Mouse (Mus musculus) limb, embryonic 13.5 days (tissue): ENCODE measurements around the gene Pbld2. TPM values are rescaled to one million over a fixed set of nuclear protein-coding genes. Genes with fewer than 3 reads are reported as not detected.

Experiments used
- ATAC-seq: fragments of 200-750 bp; cut with Nextera tagmentation; 2 replicates; pipeline ENCODE4 v1.8.0; 2017; ENCODE audit warnings: low read depth, moderate number of reproducible peaks, moderate TSS enrichment; ENCODE audit not compliant: low FRiP score
- H3K27ac ChIP-seq: fragments of 300-500 bp; sonication (generic); 2 replicates; pipeline ENCODE4 v1.5.1; 2015; ENCODE audit warnings: inconsistent platforms, mild to moderate bottlenecking, moderate library complexity
- H3K27me3 ChIP-seq: fragments of 300-500 bp; sonication (generic); 2 replicates; pipeline ENCODE4 v1.6.1; 2015; ENCODE audit warnings: mild to moderate bottlenecking, inconsistent platforms
- H3K36me3 ChIP-seq: fragments of 300-500 bp; sonication (generic); 2 replicates; pipeline ENCODE4 v1.6.1; 2015; ENCODE audit warnings: inconsistent platforms, mild to moderate bottlenecking, moderate library complexity
- H3K4me1 ChIP-seq: fragments of 300-500 bp; sonication (generic); 2 replicates; pipeline ENCODE4 v1.6.1; 2015; ENCODE audit warnings: inconsistent platforms
- H3K4me2 ChIP-seq: fragments of 300-500 bp; sonication (generic); replicated peaks from 2 replicates; pipeline ENCODE4 v1.6.1; 2015; ENCODE audit warnings: inconsistent platforms, mild to moderate bottlenecking, moderate library complexity
- H3K4me3 ChIP-seq: fragments of 300-500 bp; sonication (generic); 2 replicates; pipeline ENCODE4 v1.5.1; 2015; ENCODE audit warnings: moderate library complexity, mild to moderate bottlenecking, inconsistent platforms
- H3K9ac ChIP-seq: fragments of 300-500 bp; sonication (generic); 2 replicates; pipeline ENCODE4 v1.6.1; 2015; ENCODE audit warnings: mild to moderate bottlenecking, inconsistent platforms
- H3K9me3 ChIP-seq: fragments of 300-500 bp; sonication (generic); 2 replicates; pipeline ENCODE4 v1.6.1; 2016; ENCODE audit warnings: inconsistent platforms
- WGBS: fragments of 180-500 bp; shearing (Covaris S2); methylation state at CpG from one replicate; pipeline ENCODE4 v1.1.7; 2015; 5-methylcytosine and 5-hydroxymethylcytosine counted together
- polyA plus RNA-seq: library from polyadenylated mRNA; unstranded; fragments of >200 nt; fragmentation: Nextera tagmentation; extraction: Ambion mirVana; gene quantifications from 2 replicates; pipeline ENCODE4 v1.2.1, GENCODE M21; 2015

Gene Pbld2
- polyA plus RNA-seq = 0.56 and 0.98 TPM in 2 replicates

GRCm38 (mm10) chr10:63023749-63024579 lies at the start of gene Pbld2, which contains the start of gene Hnrnph3:
Gene Pbld2 (plus strand): TSS chr10:63024315.
Gene Hnrnph3 (minus strand): TSS chr10:63024217.
- Histone ChIP-seq H3K9me3 (no peaks in the 10 kb centered on the region), H3K27me3 (no peaks in the 10 kb centered on the region), H3K36me3 (no peaks in the 10 kb centered on the region), H3K27ac (peak within 1 kb of the TSS; percentile 100), H3K4me3 (peak within 1 kb of the TSS; percentile 91), H3K9ac (peak within 1 kb of the TSS; percentile 100), H3K4me2 (peak within 1 kb of the TSS; percentile 66), H3K4me1 (peaks cover 43% of the 10 kb centered on the region)
- peak; percentile 95 for ATAC-seq
- under 1% methylated on average over 58 of the region's 69 CpGs for WGBS

GRCm38 (mm10) chr10:62979667-62980038 lies 44.5 kb upstream of the Pbld2 start:
- peak overlapping the region; percentile 93 for H3K9ac ChIP-seq
- H3K4me1 ChIP-seq = peaks cover 11% of the 10 kb centered on the region
- H3K9me3 ChIP-seq = no peaks in the 10 kb centered on the region
- no peak overlapping the region for H3K27ac ChIP-seq
- peak overlapping the region; percentile 69 for H3K4me2 ChIP-seq
- peak overlapping the region; percentile 96 for H3K4me3 ChIP-seq
- H3K27me3 ChIP-seq = no peaks in the 10 kb centered on the region
- 11% methylated on average over 10 of the region's 10 CpGs for WGBS
- peak; percentile 6; the same call in 1 of the 2 replicates for ATAC-seq
- peaks cover 30% of the 10 kb centered on the region for H3K36me3 ChIP-seq

- Histone ChIP-seq H3K4me3 (peak within 1 kb of the TSS; percentile 96), H3K4me2 (peak within 1 kb of the TSS; percentile 69), H3K27ac (peak within 1 kb of the TSS; percentile 69; the same call in 1 of the 2 replicates), H3K4me1 (peaks cover 11% of the 10 kb centered on the region), H3K27me3 (no peaks in the 10 kb centered on the region), H3K9ac (peak within 1 kb of the TSS; percentile 93), H3K9me3 (no peaks in the 10 kb centered on the region), H3K36me3 (peaks cover 34% of the 10 kb centered on the region)
- under 1% methylated on average over 70 of the region's 77 CpGs for WGBS
- peak; percentile 91 for ATAC-seq
These were observed 43.8 kb upstream of the Pbld2 start, which contains the start of gene Rufy2 for GRCm38 (mm10) chr10:62980039-62980954. Gene Rufy2 (plus strand): TSS chr10:62980223.

- 93% methylated on average over 11 of the region's 11 CpGs for WGBS
- H3K9ac ChIP-seq = no peak overlapping the region
- H3K27ac ChIP-seq = no peak overlapping the region
- ATAC-seq = no peak
- peaks cover 11% of the 10 kb centered on the region for H3K4me1 ChIP-seq
- no peaks in the 10 kb centered on the region for H3K9me3 ChIP-seq
- H3K36me3 ChIP-seq = peaks cover 61% of the 10 kb centered on the region
- H3K4me2 ChIP-seq = no peak overlapping the region
- no peaks in the 10 kb centered on the region for H3K27me3 ChIP-seq
- no peak overlapping the region for H3K4me3 ChIP-seq
These were observed 40.0 kb upstream of the Pbld2 start for GRCm38 (mm10) chr10:62984072-62984471.

- Histone ChIP-seq H3K4me1 (peaks cover 10% of the 10 kb centered on the region), H3K27ac (no peak overlapping the region), H3K9me3 (no peaks in the 10 kb centered on the region), H3K9ac (no peak overlapping the region), H3K27me3 (no peaks in the 10 kb centered on the region), H3K4me3 (no peak overlapping the region), H3K36me3 (peaks cover 65% of the 10 kb centered on the region), H3K4me2 (no peak overlapping the region)
- WGBS = 95% methylated on average over 6 of the region's 6 CpGs
- no peak for ATAC-seq
These were observed 39.6 kb upstream of the Pbld2 start for GRCm38 (mm10) chr10:62984495-62984894.

- no peak for ATAC-seq
- 28% methylated on average over 3 of the region's 3 CpGs for WGBS
These were observed 36.8 kb upstream of the Pbld2 start for GRCm38 (mm10) chr10:62987341-62987740.

GRCm38 (mm10) chr10:62990636-62991035 lies 33.5 kb upstream of the Pbld2 start:
- no peak overlapping the region for H3K9ac ChIP-seq
- WGBS = 91% methylated on average over 15 of the region's 15 CpGs
- no peak overlapping the region for H3K27ac ChIP-seq
- ATAC-seq = no peak
- no peaks in the 10 kb centered on the region for H3K9me3 ChIP-seq
- H3K4me1 ChIP-seq = no peaks in the 10 kb centered on the region
- H3K4me3 ChIP-seq = no peak overlapping the region
- peaks cover 91% of the 10 kb centered on the region for H3K36me3 ChIP-seq
- no peaks in the 10 kb centered on the region for H3K27me3 ChIP-seq
- no peak overlapping the region for H3K4me2 ChIP-seq

More at GRCm38 (mm10) chr10:62987341-62987740, 36.8 kb upstream of the Pbld2 start:
- Histone ChIP-seq H3K4me1 (no peaks in the 10 kb centered on the region), H3K9ac (no peak overlapping the region), H3K4me3 (no peak overlapping the region), H3K27me3 (no peaks in the 10 kb centered on the region), H3K9me3 (no peaks in the 10 kb centered on the region), H3K4me2 (no peak overlapping the region), H3K27ac (no peak overlapping the region), H3K36me3 (peaks cover 91% of the 10 kb centered on the region)

GRCm38 (mm10) chr10:62993991-62994390 lies 30.1 kb upstream of the Pbld2 start:
- Histone ChIP-seq H3K9me3 (no peaks in the 10 kb centered on the region), H3K4me1 (no peaks in the 10 kb centered on the region), H3K4me3 (no peak overlapping the region), H3K36me3 (peaks cover 93% of the 10 kb centered on the region), H3K27me3 (no peaks in the 10 kb centered on the region), H3K9ac (no peak overlapping the region), H3K4me2 (no peak overlapping the region), H3K27ac (no peak overlapping the region)
- ATAC-seq = no peak
- WGBS = 90% methylated on average over 6 of the region's 9 CpGs

- Histone ChIP-seq H3K36me3 (peaks cover 93% of the 10 kb centered on the region), H3K27ac (no peak overlapping the region), H3K4me2 (no peak overlapping the region), H3K27me3 (no peaks in the 10 kb centered on the region), H3K4me3 (no peak overlapping the region), H3K9ac (no peak overlapping the region), H3K4me1 (no peaks in the 10 kb centered on the region), H3K9me3 (no peaks in the 10 kb centered on the region)
- 80% methylated on average over 9 of the region's 9 CpGs for WGBS
- ATAC-seq = no peak
These were observed 23.5 kb upstream of the Pbld2 start for GRCm38 (mm10) chr10:63000584-63000983.

GRCm38 (mm10) chr10:63003252-63003651 lies 20.9 kb upstream of the Pbld2 start:
- Histone ChIP-seq H3K4me2 (no peak overlapping the region), H3K4me1 (no peaks in the 10 kb centered on the region), H3K27ac (no peak overlapping the region), H3K9me3 (no peaks in the 10 kb centered on the region), H3K4me3 (no peak overlapping the region), H3K36me3 (peaks cover 94% of the 10 kb centered on the region), H3K27me3 (no peaks in the 10 kb centered on the region), H3K9ac (no peak overlapping the region; the same call in 1 of the 2 replicates)
- ATAC-seq = no peak
- 65% methylated on average over 9 of the region's 9 CpGs for WGBS

- Histone ChIP-seq H3K36me3 (peaks cover 92% of the 10 kb centered on the region), H3K27ac (no peak overlapping the region), H3K4me3 (no peak overlapping the region), H3K27me3 (no peaks in the 10 kb centered on the region), H3K4me2 (no peak overlapping the region), H3K9me3 (no peaks in the 10 kb centered on the region), H3K9ac (no peak overlapping the region), H3K4me1 (no peaks in the 10 kb centered on the region)
- no peak for ATAC-seq
- WGBS = 90% methylated on average over 9 of the region's 9 CpGs
These were observed 19.6 kb upstream of the Pbld2 start for GRCm38 (mm10) chr10:63004556-63004955.

GRCm38 (mm10) chr10:63008193-63008592 lies 15.9 kb upstream of the Pbld2 start:
- ATAC-seq = no peak

More at GRCm38 (mm10) chr10:63008193-63008592, 15.9 kb upstream of the Pbld2 start:
- peaks cover 92% of the 10 kb centered on the region for H3K36me3 ChIP-seq
- no peak overlapping the region for H3K4me2 ChIP-seq
- H3K4me1 ChIP-seq = no peaks in the 10 kb centered on the region
- no peaks in the 10 kb centered on the region for H3K27me3 ChIP-seq
- no peak overlapping the region for H3K9ac ChIP-seq
- H3K4me3 ChIP-seq = no peak overlapping the region
- no peaks in the 10 kb centered on the region for H3K9me3 ChIP-seq
- no peak overlapping the region for H3K27ac ChIP-seq
- whole genome bisulfite sequencing = 75% methylated on average over 3 of the region's 3 CpGs
